Mouse (Mus musculus) left cerebral cortex, adult 2 months (tissue): ENCODE data around the gene Emc7. TPM values are rescaled to one million over a fixed set of nuclear protein-coding genes. Genes with fewer than 3 reads are reported as not detected.
"Not testable (repeated sequence)": the region's sequence is repeated elsewhere in the genome, so short reads cannot be mapped to it uniquely, and the experiment has no call there.

Source experiments
- DNase-seq, 2 experiments: peaks; one replicate each; pipeline ENCODE4 v3.0.0; 2021 to 2022; ENCODE audit warnings: low spot score in 2 of 2, mixed read lengths in 1 of 2; ENCODE audit errors: extremely low spot score in 1 of 2
- H3K27ac ChIP-seq: fragments of 200-600 bp; 2 replicates; pipeline ENCODE4 v1.8.1; 2022
- H3K4me3 ChIP-seq: fragments of 200-600 bp; 2 replicates; pipeline ENCODE4 v1.8.1; 2022
- CTCF ChIP-seq: fragments of 200-600 bp; IDR thresholded peaks from 2 replicates; pipeline ENCODE4 v1.8.1; 2022; ENCODE audit warnings: antibody characterized with exemption, mild to moderate bottlenecking, moderate library complexity
- intact Hi-C: fragments of 180-260 bp; cut with DNase I; formaldehyde crosslinking; loops from one replicate; pipeline ENCODE4 v1.15.1; 2025
- long read RNA-seq, 2 experiments: library from polyadenylated mRNA; stranded (forward); transcript quantifications; one replicate each; pipeline ENCODE4 v2.0.0; 2021; ENCODE audit warnings: borderline mapping rate in 2 of 2
- total RNA-seq, 2 experiments: library from RNA; stranded (reverse); gene quantifications; 2 replicates each; pipeline ENCODE4 v1.2.3; 2021

Gene Emc7
- 10 to 100 TPM; 47.1 to 52.2 TPM for total RNA-seq
- long read RNA-seq, experiment 1, full-length matches to known transcripts = 71 of 85 reads
- long read RNA-seq, experiment 1, partial matches to known transcripts = 7 of 85 reads
- long read RNA-seq, experiment 1, other reads (novel, unspliced or antisense) = 7 of 85 reads
- long read RNA-seq, experiment 2, full-length matches to known transcripts = 50 of 58 reads
- long read RNA-seq, experiment 2, partial matches to known transcripts = 0 of 58 reads
- long read RNA-seq, experiment 2, other reads (novel, unspliced or antisense) = 8 of 58 reads

- intact Hi-C loops = loop anchor here (2.0 to 10.0 kb wide), 3 partner anchors 38 to 190 kb away; partner anchors contain the start of genes Aven, Gm21985, Katnbl1 and Nop10
- DNase-seq = peak; percentile 97 to 99
- H3K27ac ChIP-seq = peak within 1 kb of the TSS; percentile 94
- TF ChIP-seq CTCF = no peak
- peak within 1 kb of the TSS; percentile 79 for H3K4me3 ChIP-seq
These were observed at the start of gene Emc7 for GRCm38 (mm10) chr2:112454862-112455564. Emc7 (plus strand) TSS chr2:112454997.

DNA sequence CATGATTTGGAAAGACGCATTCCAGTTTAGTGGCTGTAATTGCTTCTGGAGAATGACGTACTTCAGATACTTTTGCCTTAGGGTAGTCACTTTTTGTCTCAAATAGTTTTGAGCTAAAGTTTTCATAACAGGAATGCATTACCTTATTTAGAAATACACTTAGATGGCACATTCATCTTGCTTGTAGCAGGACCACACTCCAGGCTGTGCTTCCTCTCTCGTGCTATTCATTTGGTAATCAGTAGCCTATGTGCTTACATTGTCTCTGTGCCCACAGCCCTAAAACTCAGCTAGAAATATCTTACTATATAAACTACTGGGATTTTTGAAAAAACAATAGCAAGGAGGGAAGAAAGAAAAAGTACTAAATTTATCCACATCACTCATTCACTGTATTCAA is 47.8 kb upstream of the Emc7 start:
- TF ChIP-seq CTCF = no peak
- Histone ChIP-seq H3K27ac (no peak overlapping the region), H3K4me3 (no peak overlapping the region)
- intact Hi-C loops = no loop called here
- DNase-seq = no peak

DNA sequence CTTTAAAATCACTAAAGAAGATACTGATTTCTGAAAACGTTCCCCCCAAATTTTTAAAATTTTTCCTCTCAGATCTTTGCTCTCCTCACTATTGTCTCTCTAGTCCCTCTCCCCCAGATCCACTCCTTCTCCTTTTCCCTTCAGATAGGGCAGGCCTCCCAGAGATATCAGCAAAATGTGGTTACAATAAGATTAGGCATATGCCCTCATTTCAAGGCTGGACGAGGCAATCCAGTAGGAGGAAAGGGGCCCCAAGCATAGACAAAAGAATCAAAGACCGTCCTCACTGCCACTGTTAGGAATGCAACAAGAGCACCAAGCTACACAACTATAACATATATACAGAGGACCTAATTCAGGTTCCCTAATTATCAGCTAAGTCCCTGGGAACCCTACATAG is 29.5 kb upstream of the Emc7 start:
- intact Hi-C loops = no loop called here
- H3K4me3 ChIP-seq = no peak overlapping the region
- TF ChIP-seq CTCF = no peak
- H3K27ac ChIP-seq = no peak overlapping the region
- DNase-seq = no peak

- H3K4me3 ChIP-seq, DNase-seq, intact Hi-C loops, H3K27ac ChIP-seq: not testable (repeated sequence)
These were observed 26.3 kb upstream of the Emc7 start for GRCm38 (mm10) chr2:112428534-112428933.

GRCm38 (mm10) chr2:112429665-112430064 is 25.1 kb upstream of the Emc7 start:
- no peak for DNase-seq
- Histone ChIP-seq H3K4me3 (no peak overlapping the region), H3K27ac (no peak overlapping the region)
- no peak for TF ChIP-seq CTCF
- intact Hi-C loops = no loop called here

- intact Hi-C loops = no loop called here
- no peak for TF ChIP-seq CTCF
These were observed 24.4 kb upstream of the Emc7 start for GRCm38 (mm10) chr2:112430403-112430802.

GRCm38 (mm10) chr2:112432523-112432922 is 22.3 kb upstream of the Emc7 start:
- TF ChIP-seq CTCF = no peak
- Histone ChIP-seq H3K4me3 (no peak overlapping the region), H3K27ac (peak overlapping the region; percentile 59; the same call in 1 of the 2 replicates)
- DNase-seq = no peak
- intact Hi-C loops = no loop called here

More at GRCm38 (mm10) chr2:112430403-112430802, 24.4 kb upstream of the Emc7 start:
- no peak overlapping the region for H3K4me3 ChIP-seq
- no peak overlapping the region for H3K27ac ChIP-seq
- DNase-seq = no peak

- TF ChIP-seq CTCF = no peak
- Histone ChIP-seq H3K4me3 (no peak overlapping the region), H3K27ac (peak overlapping the region; percentile 34; the same call in 1 of the 2 replicates)
- DNase-seq = no peak
- intact Hi-C loops = no loop called here
These were observed 21.4 kb upstream of the Emc7 start for GRCm38 (mm10) chr2:112433359-112433758.

DNA sequence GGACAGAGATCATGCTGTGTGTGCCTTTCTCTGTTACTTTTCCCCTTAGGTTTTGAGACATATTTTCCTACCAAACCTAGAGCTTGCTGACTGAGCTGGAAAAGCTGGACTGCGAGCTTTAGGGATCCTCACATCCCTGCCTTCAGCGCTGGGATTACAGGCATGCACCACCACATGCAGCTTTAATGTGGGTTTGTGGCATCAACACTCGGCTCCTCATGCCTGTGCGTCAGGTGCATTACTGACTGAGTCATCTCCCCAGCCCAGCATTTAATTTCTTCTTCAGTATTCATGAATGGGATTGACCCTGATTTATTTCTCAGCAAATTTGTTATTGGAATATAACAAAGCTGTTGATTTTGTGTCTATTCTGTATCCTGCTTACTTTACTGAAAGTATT is 18.5 kb upstream of the Emc7 start:
- no peak for TF ChIP-seq CTCF
- Histone ChIP-seq H3K4me3 (no peak overlapping the region), H3K27ac (no peak overlapping the region)
- intact Hi-C loops = no loop called here
- DNase-seq = no peak

GRCm38 (mm10) chr2:112437589-112437988 is 17.2 kb upstream of the Emc7 start:
- no peak overlapping the region for H3K27ac ChIP-seq
- H3K4me3 ChIP-seq = no peak overlapping the region
- TF ChIP-seq CTCF = no peak
- no peak for DNase-seq
- intact Hi-C loops = no loop called here

DNA sequence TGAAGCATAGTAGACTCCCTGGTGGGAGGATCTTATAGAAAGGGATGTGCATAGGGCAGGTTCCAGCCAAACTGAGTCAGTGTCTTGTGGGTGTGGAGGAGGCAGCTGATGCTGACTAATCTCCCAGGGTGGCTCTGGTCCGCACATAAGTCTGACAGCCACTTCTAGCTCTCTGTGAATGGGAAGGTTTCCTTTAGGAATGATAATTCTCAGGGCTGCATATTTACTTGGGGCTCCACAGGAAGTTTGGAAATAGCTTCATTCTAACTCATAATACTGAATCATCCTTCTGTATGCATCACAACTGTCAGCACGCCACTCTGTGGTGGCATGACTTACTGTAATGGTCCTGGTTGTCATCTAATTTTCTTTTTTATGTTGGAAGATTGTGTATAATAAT is 11.3 kb upstream of the Emc7 start:
- no peak for TF ChIP-seq CTCF
- peak; percentile 26 to 28 for DNase-seq
- Histone ChIP-seq H3K27ac (peak overlapping the region; percentile 15; the same call in 1 of the 2 replicates), H3K4me3 (no peak overlapping the region)
- intact Hi-C loops = no loop called here

GRCm38 (mm10) chr2:112445511-112445910 is 9.3 kb upstream of the Emc7 start:
- intact Hi-C loops = loop anchor here (5.0 kb wide), 1 partner anchor 37 kb away; the partner anchor contains the start of gene Chrm5
- TF ChIP-seq CTCF = no peak
- no peak overlapping the region for H3K4me3 ChIP-seq
- H3K27ac ChIP-seq = no peak overlapping the region
- no peak for DNase-seq

DNA sequence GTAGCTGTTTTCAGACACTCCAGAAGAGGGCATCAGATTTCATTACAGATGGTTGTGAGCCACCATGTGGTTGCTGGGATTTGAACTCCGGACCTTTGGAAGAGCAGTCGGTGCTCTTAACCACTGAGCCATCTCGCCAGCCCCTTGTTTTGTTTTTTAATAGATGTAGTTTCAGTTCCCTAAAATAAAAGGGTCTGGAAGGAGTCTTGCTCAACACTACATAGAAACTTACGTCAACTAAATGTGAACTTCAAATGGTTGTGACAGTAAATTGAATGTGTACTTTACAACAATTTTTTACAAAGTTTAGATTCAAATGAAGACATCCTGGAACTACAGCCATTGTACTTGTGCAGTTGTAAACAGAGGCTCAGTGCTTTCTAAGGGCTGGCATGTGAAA is 6.8 kb upstream of the Emc7 start:
- intact Hi-C loops = loop anchor here (5.0 kb wide), 1 partner anchor 34 kb away; the partner anchor contains the start of gene Chrm5
- not testable (repeated sequence) for H3K4me3 ChIP-seq, DNase-seq, H3K27ac ChIP-seq
